Mouse (Mus musculus) telencephalon, adult 2 months (tissue): ENCODE measurements around the gene Lrmda.
A peak's percentile ranks its signal among the peaks of the same experiment; 100 is the strongest.
"Not testable (repeated sequence)": the region's sequence is repeated elsewhere in the genome, so short reads cannot be mapped to it uniquely, and the experiment has no call there.

Experiments
- DNase-seq: peaks from one replicate; pipeline ENCODE4 v3.0.0-alpha.2; 2011; ENCODE audit warnings: low read depth, low spot score

Gene Lrmda

DNA sequence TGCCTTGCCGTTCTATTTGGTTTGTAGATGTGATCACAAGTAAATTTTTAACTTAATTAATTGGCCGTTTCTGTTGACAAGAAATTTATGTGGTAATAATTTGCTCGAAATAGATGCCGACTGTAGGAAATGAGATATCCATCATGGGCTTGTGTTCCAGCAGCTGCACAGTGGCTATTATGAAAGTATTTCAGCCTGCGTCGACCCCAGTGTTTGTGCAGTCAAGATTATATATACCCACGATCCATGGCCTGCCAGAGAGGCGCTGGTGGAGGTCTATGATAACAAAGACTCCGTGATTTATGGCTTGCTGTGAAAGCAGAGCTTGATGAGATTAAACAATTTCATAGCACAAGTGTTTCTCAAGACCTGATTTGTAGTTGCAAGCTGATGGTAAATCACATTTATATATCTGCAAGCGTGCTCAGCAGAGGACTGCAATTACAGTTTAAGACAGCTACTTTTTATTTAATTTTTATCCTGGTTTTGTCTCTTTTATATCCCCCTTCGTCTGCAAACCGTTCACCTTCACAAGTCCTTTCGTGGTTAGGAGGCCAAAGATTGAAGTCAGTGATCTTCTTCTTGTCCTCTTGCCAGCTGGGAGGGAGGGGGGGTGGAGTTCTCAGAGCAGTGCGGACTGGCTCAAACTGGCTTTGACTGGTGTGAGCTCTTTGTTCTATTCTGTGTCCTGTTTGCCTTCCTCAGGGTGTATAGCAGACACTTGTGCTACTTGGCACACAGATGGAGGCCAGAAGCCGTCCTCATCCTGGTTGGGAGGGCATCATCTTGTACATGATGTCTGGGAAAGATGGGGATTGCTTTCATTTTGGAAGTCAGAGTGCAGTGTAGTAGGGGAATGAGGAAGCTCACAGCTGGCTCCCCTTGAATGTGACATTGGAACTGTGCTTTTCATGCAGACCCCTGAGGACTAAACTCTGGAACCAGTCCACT is 764.0 kb downstream of the Lrmda start:
- DNase-seq, result no peak

DNA sequence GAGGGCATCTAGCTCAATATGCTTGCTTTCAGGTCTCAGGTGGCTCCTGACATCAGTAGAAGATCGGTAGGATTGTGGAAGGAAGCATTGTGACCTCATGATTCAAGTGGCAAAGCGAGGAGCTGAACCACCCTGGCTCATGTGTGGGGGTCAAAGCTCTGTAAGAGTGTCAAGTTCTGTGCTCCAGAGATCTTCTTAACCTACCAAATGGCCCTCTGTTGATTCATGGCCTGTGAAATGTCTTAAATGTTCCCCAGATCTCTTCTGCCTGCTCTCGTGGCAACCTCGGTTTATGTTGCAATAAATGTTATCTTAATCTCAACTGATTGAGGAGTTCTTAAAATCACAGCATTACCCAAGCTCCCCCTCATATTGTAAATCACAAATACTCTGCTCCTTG is 780.5 kb downstream of the Lrmda start:
- DNase-seq, result no peak

DNA sequence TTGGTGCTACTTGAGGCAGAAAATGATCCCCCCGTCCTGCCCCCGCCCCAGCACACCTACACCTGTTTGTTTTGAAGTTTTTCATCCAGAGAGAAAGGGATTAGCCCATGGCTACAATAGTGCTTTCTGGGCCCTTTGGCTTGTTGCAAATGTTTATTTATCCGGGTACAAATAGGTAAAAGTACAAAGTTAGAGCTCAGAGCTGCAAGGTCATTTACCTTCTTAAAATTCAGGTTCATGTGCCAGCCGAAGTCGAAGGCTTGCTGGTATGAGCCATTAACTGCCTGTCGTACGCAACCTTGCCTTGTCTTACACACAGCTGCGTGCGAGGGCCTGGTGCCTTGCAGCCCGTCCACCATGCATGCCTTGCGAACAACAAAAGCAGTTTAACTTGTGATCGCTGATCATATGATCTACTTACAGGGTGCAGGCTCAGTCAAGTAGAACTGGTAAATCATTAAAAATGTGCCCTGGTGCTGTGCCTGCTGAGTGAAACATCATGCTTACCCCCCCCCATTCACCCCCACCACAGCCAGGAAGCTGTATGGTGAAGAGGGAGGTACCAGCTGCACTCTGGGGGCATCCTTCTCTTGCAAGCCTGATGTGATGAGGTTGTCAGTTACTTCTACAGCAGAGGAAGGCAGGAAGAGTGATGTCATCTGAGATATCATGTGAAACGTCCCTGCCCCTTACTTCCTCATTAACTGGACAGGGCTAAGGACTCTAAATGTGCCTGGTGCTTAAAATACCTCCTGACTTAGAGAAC is 781.5 kb downstream of the Lrmda start:
- no peak for DNase-seq

DNA sequence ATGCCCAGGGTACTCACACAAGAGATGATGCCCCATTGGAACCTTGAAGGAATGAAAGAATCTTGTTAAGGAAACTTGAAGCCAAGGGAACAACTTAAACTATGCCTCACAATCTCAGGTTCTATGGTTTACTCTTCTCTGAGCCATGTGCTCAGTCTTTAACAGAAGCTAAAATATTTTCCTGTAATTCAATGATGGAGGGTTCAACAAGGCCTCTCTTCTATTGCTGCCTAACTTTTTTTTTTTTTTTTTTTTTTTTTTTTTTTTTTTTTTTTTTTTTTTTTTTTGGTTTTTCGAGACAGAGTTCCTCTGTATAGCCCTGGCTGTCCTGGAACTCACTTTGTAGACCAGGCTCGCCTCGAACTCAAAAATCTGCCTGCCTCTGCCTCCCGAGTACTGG is 782.2 kb downstream of the Lrmda start:
- DNase-seq, result not testable (repeated sequence)

DNA sequence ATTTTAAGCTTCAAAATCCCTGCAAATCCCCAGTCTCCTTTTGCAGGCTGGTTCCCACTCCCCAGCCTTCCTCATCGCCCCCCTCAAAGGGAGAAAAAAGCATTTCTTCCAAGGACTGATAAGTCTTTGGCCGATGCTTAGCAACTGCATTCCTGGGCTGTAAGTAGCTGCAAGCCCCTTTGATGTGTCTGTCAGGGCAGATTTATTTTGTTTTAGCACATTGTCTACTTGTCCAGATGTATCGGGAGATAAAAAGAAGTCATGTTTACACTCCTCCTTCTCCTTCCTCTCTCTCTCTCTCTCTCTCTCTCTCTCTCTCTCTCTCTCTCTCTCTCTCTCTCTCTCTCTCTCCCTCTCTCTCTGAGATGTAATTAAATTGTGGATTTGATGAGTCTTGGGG is 787.8 kb downstream of the Lrmda start:
- no peak for DNase-seq

DNA sequence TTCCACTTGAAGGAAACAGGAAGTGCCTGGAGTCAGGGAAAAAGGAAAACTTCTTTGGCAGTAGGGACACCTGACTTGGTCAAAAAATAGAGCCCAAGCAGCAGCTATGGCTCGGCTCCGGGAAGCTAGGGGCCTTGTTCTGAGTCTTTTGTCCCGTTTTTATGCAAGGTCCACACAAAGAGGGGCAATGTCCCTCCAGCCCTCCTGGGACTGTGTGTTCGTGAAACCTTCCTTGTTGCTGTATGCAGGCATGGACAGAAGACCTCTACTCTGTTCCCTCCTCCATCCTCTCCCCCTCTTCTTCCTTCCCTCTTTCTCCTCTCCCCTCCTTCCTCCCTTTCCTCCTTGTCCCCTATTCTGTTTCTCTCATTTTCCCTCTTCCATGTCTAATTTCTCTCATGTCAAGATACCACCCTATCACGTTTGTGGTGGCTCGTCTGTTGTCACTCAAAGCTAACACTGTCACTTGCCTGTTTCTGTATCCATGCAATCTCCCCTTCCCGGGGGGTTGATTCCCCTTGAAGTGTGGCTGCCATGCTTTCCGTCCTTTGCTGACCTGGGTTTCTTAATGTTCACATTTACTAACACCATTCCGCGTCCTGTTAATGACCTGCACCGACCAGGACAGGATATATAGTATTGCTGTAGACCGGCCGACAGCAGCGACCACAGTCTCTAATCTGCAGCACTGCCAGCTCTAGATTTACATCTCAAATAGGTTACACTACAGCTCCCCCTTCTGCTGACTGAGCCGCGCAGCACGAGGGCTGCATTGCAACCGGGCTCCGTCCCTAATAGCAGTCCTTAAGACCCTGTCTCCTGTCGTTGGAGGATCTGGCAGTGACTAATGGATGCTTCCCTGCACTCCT is 788.4 kb downstream of the Lrmda start:
- peak; percentile 24 for DNase-seq

DNA sequence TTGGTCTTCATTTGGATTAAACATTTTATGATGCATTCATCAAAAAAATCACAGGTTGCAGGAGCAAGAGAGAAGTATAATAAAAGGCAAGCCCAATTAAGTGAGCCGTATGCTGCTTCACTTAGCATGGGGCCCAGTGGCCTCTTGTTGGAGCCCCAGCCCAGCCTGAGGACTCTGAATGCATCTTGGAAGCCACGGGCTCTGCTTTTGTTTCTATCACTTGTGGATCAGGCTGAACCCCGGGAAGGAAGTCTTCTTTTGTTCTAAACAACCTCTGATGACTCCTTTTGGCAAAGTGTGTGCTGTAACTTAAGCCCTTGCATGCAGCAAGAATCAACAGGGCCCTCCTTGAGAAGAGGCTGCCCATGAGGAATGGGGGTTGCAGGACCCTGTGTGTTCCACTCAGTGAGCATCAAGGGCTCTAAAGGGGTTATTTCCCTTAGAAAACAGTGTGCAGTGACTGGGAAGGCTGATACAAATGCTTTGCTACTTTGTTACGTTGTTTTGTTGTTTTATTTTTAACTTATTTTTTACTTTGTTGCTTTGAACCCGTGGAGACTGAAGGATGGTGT is 789.2 kb downstream of the Lrmda start:
- no peak for DNase-seq

DNA sequence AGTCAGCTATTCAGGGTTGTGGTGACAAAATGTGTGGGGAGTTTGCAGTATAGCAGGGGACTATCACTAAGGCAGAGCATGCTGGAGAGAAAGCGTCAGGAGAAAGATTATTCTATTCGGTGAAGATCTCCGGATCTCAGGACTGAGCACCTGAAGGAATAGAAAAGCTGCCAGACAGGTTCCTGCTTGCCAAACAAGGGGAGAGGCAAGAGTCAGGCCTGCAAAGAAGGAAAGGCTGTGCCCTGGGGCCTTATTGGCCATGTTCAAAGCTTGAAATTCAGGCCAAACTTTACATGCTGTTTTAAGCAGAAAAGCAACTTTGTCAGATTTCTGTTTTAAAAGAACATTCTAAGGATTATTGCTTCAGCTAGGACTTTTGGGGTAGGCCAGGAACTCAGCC is 789.7 kb downstream of the Lrmda start:
- DNase-seq, result no peak

DNA sequence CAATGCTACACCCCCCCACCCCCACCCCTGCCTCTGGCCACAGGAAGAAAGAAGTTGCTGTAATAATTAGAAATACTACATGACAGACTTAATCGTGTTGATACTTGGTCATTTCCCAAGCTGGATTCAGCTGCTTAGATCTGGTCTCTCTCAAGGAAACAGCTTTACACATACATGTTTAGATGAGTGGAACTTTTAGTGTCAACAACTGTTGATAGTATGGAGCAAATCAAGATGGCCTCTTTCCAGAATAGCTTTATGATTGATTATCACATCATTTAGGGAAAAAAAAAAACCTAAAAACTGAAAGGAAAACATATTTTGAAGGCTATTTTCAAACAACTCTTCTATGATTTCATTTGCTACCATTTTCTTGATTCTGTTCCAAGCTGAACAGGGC is 791.0 kb downstream of the Lrmda start:
- DNase-seq, result no peak

DNA sequence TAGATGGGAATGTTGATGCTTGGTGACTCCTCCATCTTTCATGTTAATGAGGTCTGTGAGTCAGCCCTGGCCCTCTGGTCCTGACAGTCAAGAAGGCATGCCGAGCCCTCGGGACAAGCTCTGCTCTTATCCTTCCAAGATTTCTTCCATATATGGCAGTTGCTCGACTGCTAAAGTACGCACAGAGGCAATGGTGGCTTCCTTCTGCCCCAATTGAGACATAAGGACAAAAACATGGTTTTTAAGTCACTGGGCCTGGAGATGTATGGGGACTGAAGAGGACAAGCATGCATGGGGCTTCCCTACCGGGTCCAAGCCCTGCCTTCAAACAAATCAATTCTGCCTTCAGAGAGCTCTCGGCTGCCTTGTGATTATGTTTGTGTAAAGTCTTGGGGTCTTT is 793.3 kb downstream of the Lrmda start:
- DNase-seq, result no peak

DNA sequence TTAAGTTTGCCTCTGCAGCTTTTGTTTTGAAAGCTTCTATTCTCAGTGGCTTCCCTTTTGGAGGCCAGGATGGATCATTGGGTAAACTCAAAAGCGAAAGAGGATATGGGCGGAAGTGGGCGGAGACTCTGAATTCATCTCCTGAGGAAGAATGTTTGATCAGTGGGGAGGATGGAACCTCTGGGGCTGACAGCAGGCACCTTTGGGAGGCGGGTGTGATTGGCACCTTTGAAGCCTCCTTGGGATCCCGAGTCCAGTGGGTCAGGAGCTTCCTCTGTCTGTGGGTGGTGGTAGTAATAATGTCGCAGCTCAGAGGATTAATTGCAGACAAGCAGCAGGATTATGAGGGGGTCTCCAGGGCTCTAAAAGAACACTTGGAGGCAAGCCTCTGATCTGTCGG is 793.9 kb downstream of the Lrmda start:
- DNase-seq, result no peak

DNA sequence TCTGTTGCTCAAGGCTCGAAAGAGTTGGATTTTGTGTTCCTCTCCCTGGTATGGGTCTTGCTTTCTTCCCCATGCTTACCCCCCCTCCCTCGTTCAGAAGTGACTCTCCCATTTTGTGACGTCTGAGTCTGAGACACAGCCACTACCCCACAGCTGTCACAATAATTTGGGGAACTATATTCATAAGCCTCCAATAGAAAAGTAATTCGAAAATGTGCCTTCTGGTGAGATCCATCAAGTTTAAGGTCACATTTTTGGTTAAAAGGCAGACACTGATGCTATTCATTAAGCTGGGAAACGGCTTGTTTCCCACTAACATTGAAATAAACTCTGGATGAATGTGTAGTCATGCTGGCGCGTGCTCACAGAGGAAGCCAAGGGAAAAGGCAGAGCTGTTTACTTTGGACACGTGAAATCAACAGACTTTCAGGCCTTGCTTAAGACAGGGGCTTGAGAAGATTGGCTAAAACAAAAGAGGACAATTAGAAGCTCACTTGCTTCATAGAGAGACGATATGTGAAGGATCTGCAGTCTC is 795.4 kb downstream of the Lrmda start:
- DNase-seq, result no peak

DNA sequence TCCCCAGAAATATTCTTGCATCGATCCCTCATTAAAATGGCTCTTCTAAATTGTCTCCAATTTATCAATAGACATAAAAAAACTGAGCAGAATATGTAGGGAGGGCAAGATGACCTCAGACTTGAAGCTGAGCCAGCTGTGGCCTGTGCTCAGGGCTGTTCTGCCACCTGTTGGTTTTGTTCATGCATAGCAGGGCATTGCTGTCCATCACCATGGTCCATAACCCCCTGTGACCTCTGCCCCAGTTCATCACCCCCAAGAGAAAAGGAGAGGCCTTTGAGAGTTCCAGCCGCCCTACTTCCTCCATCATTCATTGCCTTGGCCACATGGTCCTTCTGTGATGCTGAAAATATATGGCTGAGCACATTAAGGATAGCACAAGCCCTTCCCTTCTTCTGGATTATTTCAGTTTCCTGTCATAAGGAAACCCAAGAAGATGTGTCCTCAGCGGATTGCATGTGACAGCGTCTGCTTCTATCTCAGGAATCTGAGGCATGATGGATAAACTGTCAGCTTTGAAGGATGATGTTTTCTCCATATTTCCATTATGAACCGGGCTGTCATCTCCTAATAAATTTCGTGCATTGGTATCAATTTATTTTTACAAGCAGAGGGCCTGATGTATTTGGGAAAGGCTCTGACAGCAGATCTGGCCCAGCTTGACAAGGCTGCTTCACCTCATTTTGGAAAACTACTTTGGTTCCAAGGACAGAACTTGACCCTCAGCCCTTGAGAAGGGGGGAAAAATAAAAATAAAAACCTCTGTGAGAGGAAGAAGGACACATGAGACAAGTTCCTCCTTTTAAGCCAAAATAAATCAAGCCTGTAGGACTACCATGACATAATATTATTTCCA is 798.1 kb downstream of the Lrmda start:
- no peak for DNase-seq

DNA sequence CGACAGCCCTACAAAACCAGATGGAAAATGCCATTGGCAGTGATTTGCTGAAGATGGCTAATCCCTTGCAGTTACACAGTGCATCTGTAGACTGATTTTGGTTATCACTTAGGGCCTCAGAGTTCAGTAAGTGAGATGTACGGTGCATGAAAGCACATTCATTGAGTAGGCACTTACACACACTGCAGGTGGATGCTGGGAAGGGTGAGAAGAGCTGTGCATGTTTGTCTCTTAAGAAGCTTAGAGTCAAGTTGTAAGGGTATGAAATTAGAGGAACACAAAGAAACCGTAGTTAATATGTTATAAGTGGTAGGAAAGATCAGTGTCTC is 798.7 kb downstream of the Lrmda start:
- no peak for DNase-seq

DNA sequence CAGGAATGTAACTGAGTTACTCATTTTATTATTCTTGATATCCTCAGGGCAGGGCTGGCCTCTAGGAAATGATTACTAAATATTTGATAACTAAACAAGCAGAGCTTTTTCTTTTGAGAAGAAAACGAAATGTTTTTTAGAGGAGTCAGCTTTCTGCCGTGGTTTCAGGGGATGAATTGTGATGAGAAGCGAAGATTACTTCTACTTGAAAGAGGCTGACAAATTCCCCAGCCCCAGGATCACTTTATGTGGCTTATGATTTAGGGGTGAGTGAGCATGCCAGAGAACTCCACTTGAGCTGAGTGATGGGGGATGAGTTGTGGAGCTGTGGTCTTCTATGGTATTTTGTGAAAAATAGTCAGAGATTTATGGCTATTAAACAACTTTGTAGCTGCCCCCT is 803.4 kb downstream of the Lrmda start:
- no peak for DNase-seq

DNA sequence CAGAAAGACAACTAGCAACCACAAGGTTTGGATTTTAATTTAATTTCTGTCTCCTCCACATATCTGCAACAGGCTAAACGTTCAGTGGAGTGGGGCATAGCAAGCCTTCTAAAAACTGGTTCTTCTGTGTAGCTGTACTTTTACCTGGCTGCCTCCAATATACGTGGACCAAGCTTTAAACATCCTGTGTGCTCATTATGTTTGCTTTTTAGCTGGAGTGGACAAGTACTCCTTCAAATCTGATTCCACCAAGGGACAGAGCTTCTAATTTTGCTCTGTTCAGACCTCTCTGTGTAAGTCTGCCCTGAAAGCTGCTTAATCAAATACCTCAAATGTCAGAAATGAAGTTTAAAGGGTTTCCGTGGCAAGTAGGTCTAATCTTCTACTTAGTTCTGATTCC is 807.3 kb downstream of the Lrmda start:
- no peak for DNase-seq

DNA sequence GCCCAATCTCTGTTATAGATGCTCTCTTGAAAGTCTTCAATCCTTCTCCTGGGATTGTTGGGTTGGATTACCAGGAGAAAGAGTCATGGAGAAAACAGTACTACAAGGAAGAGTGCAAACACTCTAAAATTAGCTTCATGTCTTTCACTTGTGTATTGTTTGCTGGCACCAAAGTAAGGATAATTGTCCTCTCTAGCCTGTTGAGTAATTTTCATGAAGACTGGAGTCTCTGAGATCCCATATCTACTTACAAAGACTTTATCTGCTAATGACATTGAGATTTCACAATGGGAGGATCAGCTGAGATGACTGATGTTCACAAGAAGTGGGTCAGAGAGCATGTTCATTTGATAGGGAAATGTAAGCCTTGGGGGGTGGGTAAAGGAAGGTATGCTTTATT is 817.5 kb downstream of the Lrmda start:
- no peak for DNase-seq

DNA sequence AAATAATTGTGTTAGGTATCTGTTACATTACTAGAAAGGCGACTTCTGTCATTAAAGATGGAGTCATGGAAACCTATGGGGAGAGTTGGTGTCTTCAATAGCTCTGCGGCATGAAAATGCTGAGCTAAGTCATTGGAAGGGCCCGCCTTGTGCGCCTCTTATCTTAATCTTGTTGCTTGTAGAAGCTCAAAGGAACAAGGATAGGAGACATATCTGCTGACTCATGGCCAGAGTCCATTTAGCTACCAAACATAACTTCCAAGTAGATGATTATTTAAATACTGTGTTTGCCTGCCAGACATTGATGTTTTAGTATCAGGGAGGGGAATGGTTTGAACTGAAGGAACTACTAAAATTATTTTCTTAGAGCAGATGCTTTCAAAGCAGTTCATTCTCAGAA is 821.6 kb downstream of the Lrmda start:
- no peak for DNase-seq

DNA sequence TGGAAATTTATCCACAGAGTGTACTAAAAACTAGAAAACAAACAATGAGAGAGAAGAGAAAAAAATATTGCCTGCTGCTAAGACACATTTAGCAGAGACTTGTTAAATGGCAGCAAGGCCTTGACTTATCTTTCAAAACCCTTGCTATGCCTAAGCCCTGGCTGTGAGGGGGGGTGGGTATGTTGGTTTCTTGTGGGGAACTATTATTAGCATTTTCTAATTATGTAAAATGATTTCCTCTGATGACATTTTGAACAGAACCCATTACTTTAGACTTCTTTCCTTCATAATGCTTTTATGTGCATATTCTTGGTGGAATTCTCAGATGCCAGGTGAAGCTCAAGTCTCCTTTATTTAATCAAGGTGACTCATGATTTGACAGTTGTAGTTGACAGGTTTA is 824.5 kb downstream of the Lrmda start:
- no peak for DNase-seq

DNA sequence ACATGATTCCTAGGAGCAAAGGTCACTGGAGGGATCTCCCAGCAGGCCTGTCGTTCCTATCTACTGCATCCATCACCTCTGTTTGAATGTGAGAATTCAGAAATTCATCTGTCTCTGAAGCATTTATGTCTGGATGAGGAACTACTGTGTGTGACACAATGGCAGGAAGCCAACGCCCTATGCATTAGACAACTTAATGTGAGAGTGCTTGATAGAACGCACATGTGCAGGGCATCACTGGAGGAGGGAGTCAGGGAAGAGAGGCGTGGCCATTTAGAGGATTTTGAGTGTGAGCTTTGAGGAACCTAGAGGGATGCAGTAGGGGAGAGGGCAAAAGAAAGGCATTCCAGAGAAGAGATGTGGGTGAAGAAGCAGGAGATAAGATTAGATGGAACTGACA is 825.9 kb downstream of the Lrmda start:
- DNase-seq, result no peak
